Mouse (Mus musculus) midbrain, embryonic 11.5 days (tissue): ENCODE data around the gene Zzef1. TPM values are rescaled to one million over a fixed set of nuclear protein-coding genes. Genes with fewer than 3 reads are reported as not detected.

Source experiments
- ATAC-seq: fragments of 200-750 bp; cut with Nextera tagmentation; 2 replicates; pipeline ENCODE4 v1.8.0; 2017; ENCODE audit warnings: moderate TSS enrichment, moderate library complexity; ENCODE audit not compliant: low FRiP score
- DNase-seq: peaks from one replicate; pipeline ENCODE4 v3.0.0; 2015; ENCODE audit warnings: low spot score; ENCODE audit errors: missing footprints
- H3K27ac ChIP-seq: fragments of 300-500 bp; sonication (generic); 2 replicates; pipeline ENCODE4 v1.5.1; 2014; ENCODE audit warnings: low read depth, low read length
- H3K27me3 ChIP-seq: fragments of 300-500 bp; sonication (generic); 2 replicates; pipeline ENCODE4 v1.6.1; 2014; ENCODE audit warnings: mild to moderate bottlenecking, low read length, moderate library complexity, mixed read lengths; ENCODE audit not compliant: control insufficient read depth, insufficient read depth
- H3K36me3 ChIP-seq: fragments of 300-500 bp; sonication (generic); 2 replicates; pipeline ENCODE4 v1.6.1; 2014; ENCODE audit warnings: mild to moderate bottlenecking, low read length, moderate library complexity, mixed read lengths; ENCODE audit not compliant: control insufficient read depth, insufficient read depth
- H3K4me1 ChIP-seq: fragments of 300-500 bp; sonication (generic); 2 replicates; pipeline ENCODE4 v1.6.1; 2014; ENCODE audit warnings: low read length; ENCODE audit not compliant: control insufficient read depth, insufficient read depth
- H3K4me2 ChIP-seq: fragments of 300-500 bp; sonication (generic); 2 replicates; pipeline ENCODE4 v1.6.1; 2014; ENCODE audit warnings: mild to moderate bottlenecking, moderate library complexity
- H3K4me3 ChIP-seq: fragments of 300-500 bp; sonication (generic); 2 replicates; pipeline ENCODE4 v1.5.1; 2014; ENCODE audit warnings: low read depth, low read length
- H3K9ac ChIP-seq: fragments of 300-500 bp; sonication (generic); 2 replicates; pipeline ENCODE4 v1.6.1; 2014; ENCODE audit warnings: low read length
- H3K9me3 ChIP-seq: fragments of 300-500 bp; sonication (generic); 2 replicates; pipeline ENCODE4 v1.6.1; 2016; ENCODE audit warnings: low read length; ENCODE audit not compliant: control insufficient read depth
- WGBS: fragments of 180-500 bp; shearing (Covaris S2); extraction: QIAGEN DNeasy Blood & Tissue Kit; methylation state at CpG from one replicate; pipeline ENCODE4 v1.1.7; 2014; 5-methylcytosine and 5-hydroxymethylcytosine counted together
- polyA plus RNA-seq: library from polyadenylated mRNA; unstranded; fragments of >200 nt; fragmentation: Nextera tagmentation; extraction: Ambion mirVana; gene quantifications from 2 replicates; pipeline ENCODE4 v1.2.1, GENCODE M21; 2014

Gene Zzef1
- polyA plus RNA-seq, 1 experiment from 2014 or later: 8.3 TPM

DNA sequence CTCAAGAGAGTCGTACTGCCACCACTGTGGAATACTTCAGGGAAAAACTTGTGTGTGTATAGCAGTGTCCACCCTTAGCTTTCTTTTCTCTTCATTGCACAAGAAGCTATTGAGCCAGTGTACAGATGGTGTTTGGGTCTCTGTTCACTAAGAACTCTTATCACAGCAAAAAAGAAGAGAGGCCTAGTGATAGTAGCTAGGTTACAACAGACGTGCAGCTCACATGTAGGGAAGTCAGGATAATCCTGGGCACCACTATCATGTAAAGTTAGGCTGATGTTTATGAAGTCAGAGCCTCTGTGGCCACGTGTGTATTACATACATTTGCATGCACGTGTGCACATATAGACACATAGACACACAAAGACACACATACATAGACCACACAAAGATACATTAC is 55.2 kb downstream of the Zzef1 start:
- H3K36me3 ChIP-seq: peaks cover 7% of the 10 kb centered on the region; the same call in 1 of the 2 replicates
- DNase-seq: peak; percentile 31
- 93% methylated on average over 4 of the region's 4 CpGs for WGBS

GRCm38 (mm10) chr11:72852122-72852521 is 56.1 kb downstream of the Zzef1 start:
- ATAC-seq: no peak

More for the DNA sequence above, 55.2 kb downstream of the Zzef1 start:
- H3K9me3 ChIP-seq: no peaks in the 10 kb centered on the region
- no peak for ATAC-seq
- no peak overlapping the region for H3K27ac ChIP-seq
- no peaks in the 10 kb centered on the region for H3K4me1 ChIP-seq
- no peak overlapping the region for H3K4me3 ChIP-seq
- no peak overlapping the region for H3K4me2 ChIP-seq
- H3K27me3 ChIP-seq: no peaks in the 10 kb centered on the region
- no peak overlapping the region for H3K9ac ChIP-seq

GRCm38 (mm10) chr11:72853086-72853485 is 57.1 kb downstream of the Zzef1 start:
- 89% methylated on average over 4 of the region's 4 CpGs for WGBS
- ATAC-seq: no peak
- no peak for DNase-seq
- no peaks in the 10 kb centered on the region for H3K27me3 ChIP-seq
- no peak overlapping the region for H3K4me2 ChIP-seq
- H3K27ac ChIP-seq: no peak overlapping the region
- no peak overlapping the region for H3K4me3 ChIP-seq
- H3K9me3 ChIP-seq: no peaks in the 10 kb centered on the region
- H3K36me3 ChIP-seq: peaks cover 7% of the 10 kb centered on the region; the same call in 1 of the 2 replicates
- H3K9ac ChIP-seq: no peak overlapping the region
- H3K4me1 ChIP-seq: no peaks in the 10 kb centered on the region

More at GRCm38 (mm10) chr11:72852122-72852521, 56.1 kb downstream of the Zzef1 start:
- Histone ChIP-seq H3K4me2 (no peak overlapping the region), H3K36me3 (peaks cover 7% of the 10 kb centered on the region; the same call in 1 of the 2 replicates), H3K9ac (no peak overlapping the region), H3K9me3 (no peaks in the 10 kb centered on the region), H3K27ac (no peak overlapping the region), H3K4me1 (no peaks in the 10 kb centered on the region), H3K27me3 (no peaks in the 10 kb centered on the region), H3K4me3 (no peak overlapping the region)
- DNase-seq: no peak
- 92% methylated on average over 1 of the region's 1 CpGs for WGBS

GRCm38 (mm10) chr11:72854251-72854650 is 58.2 kb downstream of the Zzef1 start:
- 91% methylated on average over 3 of the region's 3 CpGs for WGBS
- H3K9me3 ChIP-seq: no peaks in the 10 kb centered on the region
- no peak for DNase-seq
- H3K36me3 ChIP-seq: peaks cover 2% of the 10 kb centered on the region; the same call in 1 of the 2 replicates
- no peaks in the 10 kb centered on the region for H3K4me1 ChIP-seq
- H3K27ac ChIP-seq: no peak overlapping the region
- no peak overlapping the region for H3K4me2 ChIP-seq
- H3K9ac ChIP-seq: no peak overlapping the region
- no peak for ATAC-seq
- no peak overlapping the region for H3K4me3 ChIP-seq
- no peaks in the 10 kb centered on the region for H3K27me3 ChIP-seq

DNA sequence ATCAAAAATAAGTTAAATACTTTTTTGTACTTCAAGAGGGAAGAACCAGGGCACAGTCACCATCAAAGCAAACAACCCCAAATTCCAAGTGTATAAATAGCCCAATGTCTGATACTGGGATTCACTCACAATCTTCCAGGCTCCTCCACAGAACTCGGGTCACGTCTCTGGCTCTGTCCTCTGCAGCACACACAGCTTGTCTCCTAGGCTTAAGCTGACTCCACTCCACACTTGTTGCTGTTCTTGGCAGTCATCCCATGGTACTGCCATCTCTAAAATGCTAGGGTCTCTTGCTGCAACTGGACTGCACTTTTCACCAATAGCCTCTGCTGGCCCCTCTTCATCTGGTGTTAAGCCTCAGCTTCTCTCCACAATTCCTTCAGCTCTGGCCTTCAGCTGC is 60.7 kb downstream of the Zzef1 start:
- H3K4me2 ChIP-seq: no peak overlapping the region

DNA sequence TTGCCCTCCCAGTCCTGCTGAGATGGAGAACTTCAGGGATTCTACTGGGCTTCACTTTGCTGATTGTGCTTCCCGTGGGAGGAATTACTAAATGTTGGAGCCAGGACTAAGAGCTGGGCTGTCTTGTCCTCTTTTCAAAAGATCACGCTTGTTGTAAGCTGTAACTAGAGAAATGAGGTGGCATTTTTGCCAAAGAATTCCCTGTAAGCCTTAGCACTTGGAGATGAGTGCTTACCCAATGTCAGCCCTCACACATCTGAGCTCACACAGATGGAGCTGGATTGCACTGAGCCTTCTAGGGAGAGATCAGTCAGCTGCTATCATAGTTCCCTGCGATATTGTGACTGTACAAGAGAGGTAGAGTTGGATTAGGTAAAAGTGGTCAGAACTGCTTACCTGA is 65.2 kb downstream of the Zzef1 start:
- Histone ChIP-seq H3K4me3 (no peak overlapping the region), H3K4me1 (no peaks in the 10 kb centered on the region)
- 88% methylated on average over 3 of the region's 3 CpGs for WGBS

More for the DNA sequence above, 60.7 kb downstream of the Zzef1 start:
- no peak for ATAC-seq
- peaks cover 2% of the 10 kb centered on the region; the same call in 1 of the 2 replicates for H3K36me3 ChIP-seq
- WGBS: 91% methylated on average over 2 of the region's 2 CpGs
- H3K4me3 ChIP-seq: no peak overlapping the region
- no peaks in the 10 kb centered on the region for H3K4me1 ChIP-seq
- H3K9me3 ChIP-seq: no peaks in the 10 kb centered on the region
- H3K27me3 ChIP-seq: no peaks in the 10 kb centered on the region
- H3K9ac ChIP-seq: no peak overlapping the region
- DNase-seq: no peak
- H3K27ac ChIP-seq: no peak overlapping the region

GRCm38 (mm10) chr11:72866446-72866845 is 70.4 kb downstream of the Zzef1 start:
- Histone ChIP-seq H3K9ac (no peak overlapping the region), H3K4me2 (no peak overlapping the region), H3K36me3 (peaks cover 4% of the 10 kb centered on the region; the same call in 1 of the 2 replicates), H3K27ac (no peak overlapping the region), H3K4me3 (no peak overlapping the region), H3K4me1 (no peaks in the 10 kb centered on the region), H3K27me3 (no peaks in the 10 kb centered on the region), H3K9me3 (no peaks in the 10 kb centered on the region)
- 88% methylated on average over 7 of the region's 7 CpGs for WGBS
- DNase-seq (no peak), ATAC-seq (no peak)

More for the DNA sequence above, 65.2 kb downstream of the Zzef1 start:
- H3K9me3 ChIP-seq: no peaks in the 10 kb centered on the region
- no peak for ATAC-seq
- no peak overlapping the region for H3K4me2 ChIP-seq
- H3K27me3 ChIP-seq: no peaks in the 10 kb centered on the region
- no peak overlapping the region for H3K27ac ChIP-seq
- no peak overlapping the region for H3K9ac ChIP-seq
- peaks cover 4% of the 10 kb centered on the region; the same call in 1 of the 2 replicates for H3K36me3 ChIP-seq
- DNase-seq: no peak

- 74% methylated on average over 1 of the region's 1 CpGs for WGBS
- no peak for ATAC-seq
- no peaks in the 10 kb centered on the region for H3K4me1 ChIP-seq
- H3K27me3 ChIP-seq: no peaks in the 10 kb centered on the region
- H3K4me2 ChIP-seq: no peak overlapping the region
- no peak overlapping the region for H3K27ac ChIP-seq
- H3K36me3 ChIP-seq: peaks cover 4% of the 10 kb centered on the region; the same call in 1 of the 2 replicates
- H3K4me3 ChIP-seq: no peak overlapping the region
- DNase-seq: peak; percentile 65
- H3K9me3 ChIP-seq: no peaks in the 10 kb centered on the region
- no peak overlapping the region for H3K9ac ChIP-seq
Measured at GRCm38 (mm10) chr11:72872061-72872460, 76.0 kb downstream of the Zzef1 start.

DNA sequence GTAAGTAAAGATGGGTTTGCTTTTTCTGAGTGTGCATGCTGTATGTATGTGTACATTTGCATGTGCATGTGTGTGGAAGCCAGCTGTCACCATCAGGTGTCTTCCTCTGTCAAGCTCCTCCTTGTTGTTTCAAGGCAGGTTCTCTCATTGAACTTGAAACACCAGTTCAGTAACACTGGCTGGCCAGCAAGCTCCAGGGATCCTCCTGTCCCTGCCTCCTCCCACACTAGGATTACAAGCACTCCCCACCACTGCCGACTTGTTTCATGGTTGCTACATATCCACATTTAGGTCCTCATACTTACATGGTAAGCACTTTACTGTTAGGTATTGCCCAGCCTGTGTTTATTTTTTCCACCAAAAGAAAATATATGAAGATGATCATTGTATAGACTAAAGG is 96.6 kb downstream of the Zzef1 start:
- Histone ChIP-seq H3K27ac (no peak overlapping the region), H3K4me1 (no peaks in the 10 kb centered on the region), H3K9me3 (no peaks in the 10 kb centered on the region), H3K36me3 (peaks cover 13% of the 10 kb centered on the region), H3K4me2 (no peak overlapping the region), H3K9ac (no peak overlapping the region), H3K4me3 (no peak overlapping the region), H3K27me3 (no peaks in the 10 kb centered on the region)
- ATAC-seq (no peak), DNase-seq (no peak)
- WGBS: 79% methylated on average over 1 of the region's 1 CpGs
